Mouse (Mus musculus): ENCODE results near the gene Asb6.
A peak's percentile ranks its signal among the peaks of the same experiment; 100 is the strongest.

Asb6 gene

DNA sequence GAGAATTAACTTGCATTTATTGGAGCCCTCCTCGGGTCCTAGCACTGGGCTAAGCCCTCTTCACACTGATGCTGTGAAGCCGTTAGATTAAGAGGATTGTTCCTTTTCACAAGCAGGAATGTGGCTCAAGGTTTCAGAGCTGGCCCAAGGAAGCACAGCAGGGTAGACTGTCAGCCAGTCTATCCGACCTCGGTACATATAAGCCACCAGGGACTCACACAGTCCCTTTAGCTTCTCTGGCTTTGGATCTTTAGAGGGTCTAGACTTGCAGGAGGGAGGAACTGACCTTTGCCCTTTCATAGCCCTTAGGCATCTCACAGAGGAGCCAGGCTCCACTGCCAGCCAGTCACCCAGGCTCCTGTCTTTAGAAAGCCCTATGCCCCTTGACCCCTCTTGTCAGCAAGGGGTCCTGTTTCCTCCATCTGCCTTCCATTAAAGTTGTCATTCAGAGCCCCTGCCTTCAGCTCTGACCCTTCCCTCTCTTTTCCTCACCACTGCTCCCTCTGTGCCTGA, at the start of gene Asb6:
TSS of gene Asb6 (minus strand) at position 51 of the 513 bp plus-strand sequence.
- no peaks in the 10 kb centered on the region for H3K9me3 ChIP-seq (ENCODE audit: low read length)
- peaks cover 49% of the 10 kb centered on the region for H3K4me1 ChIP-seq (replicated peaks; ENCODE audit: low read depth, low read length)
- 0 out of 2 replicates have a peak, but pooled peaks cover 8% of the 10 kb centered on the region for H3K27me3 ChIP-seq (ENCODE audit: insufficient read depth, low read length)
- TF ChIP-seq POU5F1 (IDR thresholded peaks at IDR 0.05; ENCODE audit: borderline replicate concordance, low read length) (no peak), CTCF (conservative IDR thresholded peaks at IDR 0.05; ENCODE audit: low read length) (no peak), NANOG (IDR thresholded peaks at IDR 0.05; ENCODE audit: borderline replicate concordance, low read length) (no peak)
- peaks cover 18% of the 10 kb centered on the region for H3K36me3 ChIP-seq (ENCODE audit: insufficient read depth, low read length)
- no peak within 1 kb of the TSS for H3K4me3 ChIP-seq (replicated peaks; ENCODE audit: low read length)

GRCm38 (mm10) chr2:30879481-30879880, 49.3 kb upstream of the Asb6 start:
- Histone ChIP-seq H3K36me3 (ENCODE audit: insufficient read depth, low read length) (no peaks in the 10 kb centered on the region), H3K4me1 (replicated peaks; ENCODE audit: low read depth, low read length) (peaks cover 68% of the 10 kb centered on the region), H3K9me3 (ENCODE audit: low read length) (no peaks in the 10 kb centered on the region), H3K4me3 (replicated peaks; ENCODE audit: low read length) (no peak overlapping the region; the same call in 1 of the 2 replicates), H3K27me3 (ENCODE audit: insufficient read depth, low read length) (0 out of 2 replicates have a peak, but pooled peaks cover 3% of the 10 kb centered on the region)
- no peak for TF ChIP-seq NANOG (IDR thresholded peaks at IDR 0.05; ENCODE audit: borderline replicate concordance, low read length)
- peak; percentile 24 for TF ChIP-seq CTCF (conservative IDR thresholded peaks at IDR 0.05; ENCODE audit: low read length)
- TF ChIP-seq POU5F1 (IDR thresholded peaks at IDR 0.05; ENCODE audit: borderline replicate concordance, low read length), result no peak

GRCm38 (mm10) chr2:30875621-30876432, 45.7 kb upstream of the Asb6 start:
- H3K9me3 ChIP-seq (ENCODE audit: low read length), result no peaks in the 10 kb centered on the region

DNA sequence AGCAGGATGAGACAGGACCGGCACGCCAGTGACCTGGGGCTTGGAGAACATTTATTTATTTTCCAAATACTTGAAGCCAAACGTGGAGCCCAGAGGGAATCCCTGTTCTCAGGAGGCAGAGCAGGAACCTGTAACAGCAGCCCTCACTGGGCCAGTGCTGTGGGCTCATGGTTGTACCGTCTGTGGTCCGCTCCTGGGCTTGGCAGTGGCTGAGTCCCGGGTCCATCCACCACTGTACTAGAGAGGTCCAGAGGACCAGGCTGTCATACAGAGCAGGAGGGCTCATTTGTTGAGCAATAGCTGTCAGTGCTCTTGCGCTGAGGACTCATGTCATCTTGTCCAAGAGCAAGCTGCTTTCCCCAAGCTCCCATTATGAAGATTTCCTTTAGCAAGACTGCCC, 45.0 kb upstream of the Asb6 start:
- Histone ChIP-seq H3K36me3 (ENCODE audit: insufficient read depth, low read length) (no peaks in the 10 kb centered on the region), H3K4me3 (replicated peaks; ENCODE audit: low read length) (0 out of 2 replicates have a peak overlapping the region, but pooled peaks have one; percentile 13), H3K4me1 (replicated peaks; ENCODE audit: low read depth, low read length) (peaks cover 87% of the 10 kb centered on the region), H3K9me3 (ENCODE audit: low read length) (no peaks in the 10 kb centered on the region), H3K27me3 (ENCODE audit: insufficient read depth, low read length) (0 out of 2 replicates have a peak, but pooled peaks cover 3% of the 10 kb centered on the region)
- no peak for TF ChIP-seq POU5F1 (IDR thresholded peaks at IDR 0.05; ENCODE audit: borderline replicate concordance, low read length)
- no peak for TF ChIP-seq CTCF (conservative IDR thresholded peaks at IDR 0.05; ENCODE audit: low read length)
- TF ChIP-seq NANOG (IDR thresholded peaks at IDR 0.05; ENCODE audit: borderline replicate concordance, low read length), result no peak

More at GRCm38 (mm10) chr2:30875621-30876432, 45.7 kb upstream of the Asb6 start:
- peaks cover 87% of the 10 kb centered on the region for H3K4me1 ChIP-seq (replicated peaks; ENCODE audit: low read depth, low read length)
- H3K36me3 ChIP-seq (ENCODE audit: insufficient read depth, low read length), result no peaks in the 10 kb centered on the region
- TF ChIP-seq NANOG (IDR thresholded peaks at IDR 0.05; ENCODE audit: borderline replicate concordance, low read length) (no peak), CTCF (conservative IDR thresholded peaks at IDR 0.05; ENCODE audit: low read length) (no peak), POU5F1 (IDR thresholded peaks at IDR 0.05; ENCODE audit: borderline replicate concordance, low read length) (no peak)
- 0 out of 2 replicates have a peak, but pooled peaks cover 3% of the 10 kb centered on the region for H3K27me3 ChIP-seq (ENCODE audit: insufficient read depth, low read length)
- H3K4me3 ChIP-seq (replicated peaks; ENCODE audit: low read length), result 0 out of 2 replicates have a peak overlapping the region, but pooled peaks have one; percentile 13

DNA sequence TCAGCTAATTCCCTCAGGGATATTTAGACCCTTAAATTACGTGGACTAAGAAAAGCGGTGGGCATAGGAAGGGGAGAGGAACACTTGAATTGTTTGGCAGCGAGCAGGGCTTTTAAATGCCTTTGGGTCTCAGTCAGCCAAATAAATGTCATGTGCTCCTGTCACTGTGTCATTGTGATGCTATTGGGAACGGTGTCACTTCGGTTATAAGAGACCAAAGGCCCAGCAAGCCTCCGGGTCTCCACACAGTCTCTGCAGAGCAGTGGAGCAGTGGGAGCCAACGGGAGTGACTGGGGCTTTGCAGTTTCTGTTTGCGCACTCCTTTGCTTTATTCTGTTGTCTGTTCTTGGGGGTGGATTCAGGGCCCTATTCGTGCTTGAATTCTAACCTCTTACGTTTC, 44.3 kb upstream of the Asb6 start:
- Histone ChIP-seq H3K4me1 (replicated peaks; ENCODE audit: low read depth, low read length) (peaks cover 89% of the 10 kb centered on the region), H3K36me3 (ENCODE audit: insufficient read depth, low read length) (no peaks in the 10 kb centered on the region), H3K4me3 (replicated peaks; ENCODE audit: low read length) (no peak overlapping the region), H3K9me3 (ENCODE audit: low read length) (no peaks in the 10 kb centered on the region), H3K27me3 (ENCODE audit: insufficient read depth, low read length) (0 out of 2 replicates have a peak, but pooled peaks cover 3% of the 10 kb centered on the region)
- TF ChIP-seq NANOG (IDR thresholded peaks at IDR 0.05; ENCODE audit: borderline replicate concordance, low read length) (no peak), CTCF (conservative IDR thresholded peaks at IDR 0.05; ENCODE audit: low read length) (no peak), POU5F1 (IDR thresholded peaks at IDR 0.05; ENCODE audit: borderline replicate concordance, low read length) (no peak)

GRCm38 (mm10) chr2:30872669-30873068, 42.5 kb upstream of the Asb6 start:
- TF ChIP-seq POU5F1 (IDR thresholded peaks at IDR 0.05; ENCODE audit: borderline replicate concordance, low read length) (no peak), CTCF (conservative IDR thresholded peaks at IDR 0.05; ENCODE audit: low read length) (no peak), NANOG (IDR thresholded peaks at IDR 0.05; ENCODE audit: borderline replicate concordance, low read length) (no peak)
- no peaks in the 10 kb centered on the region for H3K9me3 ChIP-seq (ENCODE audit: low read length)
- H3K4me3 ChIP-seq (replicated peaks; ENCODE audit: low read length), result no peak overlapping the region
- H3K4me1 ChIP-seq (replicated peaks; ENCODE audit: low read depth, low read length), result peaks cover 86% of the 10 kb centered on the region
- H3K27me3 ChIP-seq (ENCODE audit: insufficient read depth, low read length), result 0 out of 2 replicates have a peak, but pooled peaks cover 3% of the 10 kb centered on the region
- no peaks in the 10 kb centered on the region for H3K36me3 ChIP-seq (ENCODE audit: insufficient read depth, low read length)

- H3K4me1 ChIP-seq (replicated peaks; ENCODE audit: low read depth, low read length), result peaks cover 82% of the 10 kb centered on the region
- TF ChIP-seq POU5F1 (IDR thresholded peaks at IDR 0.05; ENCODE audit: borderline replicate concordance, low read length), result no peak
- no peak for TF ChIP-seq NANOG (IDR thresholded peaks at IDR 0.05; ENCODE audit: borderline replicate concordance, low read length)
- TF ChIP-seq CTCF (conservative IDR thresholded peaks at IDR 0.05; ENCODE audit: low read length), result no peak
- no peaks in the 10 kb centered on the region for H3K9me3 ChIP-seq (ENCODE audit: low read length)
- 0 out of 2 replicates have a peak, but pooled peaks cover 3% of the 10 kb centered on the region for H3K27me3 ChIP-seq (ENCODE audit: insufficient read depth, low read length)
- H3K4me3 ChIP-seq (replicated peaks; ENCODE audit: low read length), result peak overlapping the region; percentile 32; the same call in 1 of the 2 replicates
- H3K36me3 ChIP-seq (ENCODE audit: insufficient read depth, low read length), result no peaks in the 10 kb centered on the region
These were observed 40.7 kb upstream of the Asb6 start for GRCm38 (mm10) chr2:30870863-30871262.

DNA sequence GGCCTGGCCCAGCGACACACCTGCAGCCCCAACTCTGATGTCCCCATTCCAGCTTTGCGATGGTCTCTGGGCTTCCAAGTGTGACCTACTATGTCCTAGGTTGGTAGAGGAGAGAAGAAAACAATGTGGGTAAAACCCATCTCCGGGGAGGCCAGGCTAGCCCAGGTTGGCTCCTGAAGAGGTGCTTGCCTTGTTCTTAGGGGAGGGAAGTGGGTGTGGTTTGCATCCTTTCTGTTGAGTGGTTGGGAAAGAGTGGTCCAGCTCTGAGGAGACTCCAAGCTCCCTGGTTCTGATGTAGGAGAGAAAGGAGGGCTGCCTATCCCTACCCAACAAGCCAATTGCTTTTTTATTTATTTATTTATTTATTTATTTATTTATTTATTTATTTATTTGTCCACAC, 35.3 kb upstream of the Asb6 start:
- H3K27me3 ChIP-seq (ENCODE audit: insufficient read depth, low read length), result peaks cover 11% of the 10 kb centered on the region
- H3K4me1 ChIP-seq (replicated peaks; ENCODE audit: low read depth, low read length), result peaks cover 79% of the 10 kb centered on the region
- H3K4me3 ChIP-seq (replicated peaks; ENCODE audit: low read length), result peak overlapping the region; percentile 71
- no peaks in the 10 kb centered on the region for H3K9me3 ChIP-seq (ENCODE audit: low read length)
- no peaks in the 10 kb centered on the region for H3K36me3 ChIP-seq (ENCODE audit: insufficient read depth, low read length)
- no peak for TF ChIP-seq CTCF (conservative IDR thresholded peaks at IDR 0.05; ENCODE audit: low read length)
- no peak for TF ChIP-seq POU5F1 (IDR thresholded peaks at IDR 0.05; ENCODE audit: borderline replicate concordance, low read length)
- no peak for TF ChIP-seq NANOG (IDR thresholded peaks at IDR 0.05; ENCODE audit: borderline replicate concordance, low read length)
